Comparison of ENCODE assay signal across 13 mouse cellular contexts in genomic region chr14:16605480-16605879, GRCm38 (mm10).
DNase-seq lines count a peak whose midpoint lies in the region; ATAC-seq and TF ChIP-seq lines count a peak whose summit lies in the region.
"Had no signal": no experiment of that assay in that cellular context is flagged by ENCODE, and none has a peak within 500 bp of the region (broad histone marks: within the 10 kb centered on the region; RNA-seq: fewer than 3 reads in every experiment).

No protein-coding gene starts in this region.

- peaks cover 2% of the 10 kb centered on the region for H3K4me1 ChIP-seq in heart, adult 2 months (ENCODE audit: control insufficient read depth, insufficient read depth, low read length)
- no peaks in the 10 kb centered on the region for H3K4me1 ChIP-seq in midbrain, embryonic 15.5 days
- no peaks in the 10 kb centered on the region for H3K4me1 ChIP-seq in midbrain, embryonic 13.5 days (replicated peaks)

- H3K9me3 ChIP-seq in midbrain, embryonic 15.5 days: no peaks in the 10 kb centered on the region
- no peaks in the 10 kb centered on the region for H3K9me3 ChIP-seq in midbrain, embryonic 13.5 days
- H3K9me3 ChIP-seq: embryonic facial prominence, embryonic 13.5 days had no signal

- ATAC-seq in midbrain, embryonic 15.5 days (replicated peaks): 0 out of 2 replicates have a peak, but pooled peaks have one; percentile 42
- ATAC-seq in midbrain, embryonic 13.5 days: no peak

- TF ChIP-seq CTCF in heart, adult 2 months (IDR thresholded peaks at IDR 0.05): peak; percentile 16; the same call in 1 of the 2 replicates

- H3K79me2 ChIP-seq in heart, adult 2 months (replicated peaks; ENCODE audit: control insufficient read depth, insufficient read depth, low read length): no peaks in the 10 kb centered on the region

- H3K27me3 ChIP-seq in heart, adult 2 months (ENCODE audit: control insufficient read depth, insufficient read depth, low read length): no peaks in the 10 kb centered on the region
- H3K27me3 ChIP-seq in midbrain, embryonic 15.5 days (replicated peaks): no peaks in the 10 kb centered on the region
- no peaks in the 10 kb centered on the region for H3K27me3 ChIP-seq in midbrain, embryonic 13.5 days
- H3K27me3 ChIP-seq: embryonic facial prominence, embryonic 13.5 days had no signal

- H3K9ac ChIP-seq in heart, adult 2 months (ENCODE audit: low read depth, low read length): no peak overlapping the region
- no peak overlapping the region for H3K9ac ChIP-seq in midbrain, embryonic 15.5 days
- H3K9ac ChIP-seq in midbrain, embryonic 13.5 days (replicated peaks): no peak overlapping the region
- H3K9ac ChIP-seq: embryonic facial prominence, embryonic 13.5 days; hindbrain, embryonic 14.5 days had no signal

- no peaks in the 10 kb centered on the region for H3K36me3 ChIP-seq in heart, adult 2 months (ENCODE audit: control insufficient read depth, insufficient read depth, low read length)
- H3K36me3 ChIP-seq in midbrain, embryonic 15.5 days (replicated peaks): no peaks in the 10 kb centered on the region
- H3K36me3 ChIP-seq in midbrain, embryonic 13.5 days: no peaks in the 10 kb centered on the region
- H3K36me3 ChIP-seq: embryonic facial prominence, embryonic 13.5 days had no signal

- no peak for TF ChIP-seq POLR2A in heart, adult 2 months (IDR thresholded peaks at IDR 0.05; ENCODE audit: insufficient read depth, low read depth, low read length)

- intact Hi-C loops in heart, adult 2 months (cut with DNase I): no loop called here

- no peak for DNase-seq in heart, adult 2 months
- no peak for DNase-seq in heart, adult 9 months (ENCODE audit: low spot score in 2 of 2)
- peak; percentile 67 to 70 for DNase-seq in cerebellum, postnatal 36 days
- DNase-seq in retina, postnatal 1 day: peak; percentile 7
- no peak for DNase-seq in T-cell, adult 2 months (ENCODE audit: low spot score)
- DNase-seq in heart, adult 11 months: no peak
- DNase-seq: gastrocnemius, adult 2 months; thymus, adult 2 months had no signal

- H3K27ac ChIP-seq in heart, adult 2 months: no peak overlapping the region
- no peak overlapping the region for H3K27ac ChIP-seq in midbrain, embryonic 15.5 days
- no peak overlapping the region for H3K27ac ChIP-seq in midbrain, embryonic 13.5 days
- H3K27ac ChIP-seq: embryonic facial prominence, embryonic 13.5 days; gastrocnemius, adult 2 months; hindbrain, embryonic 14.5 days had no signal

- no peak overlapping the region for H3K4me2 ChIP-seq in midbrain, embryonic 15.5 days
- no peak overlapping the region for H3K4me2 ChIP-seq in midbrain, embryonic 13.5 days (replicated peaks)
- H3K4me2 ChIP-seq: embryonic facial prominence, embryonic 13.5 days; hindbrain, embryonic 14.5 days had no signal

- no peak overlapping the region for H3K4me3 ChIP-seq in heart, adult 2 months
- no peak overlapping the region for H3K4me3 ChIP-seq in midbrain, embryonic 15.5 days
- H3K4me3 ChIP-seq in midbrain, embryonic 13.5 days (replicated peaks): no peak overlapping the region
- H3K4me3 ChIP-seq: embryonic facial prominence, embryonic 13.5 days; gastrocnemius, adult 2 months; myocyte had no signal

- no peak for TF ChIP-seq EP300 in heart, adult 2 months (IDR thresholded peaks at IDR 0.05; ENCODE audit: insufficient read depth, low read depth, low read length)

Comparison
In these comparisons a context has a peak if more than half of its experiments do, and no peak if none do; other contexts are left out.
1. DNase-seq: peak in cerebellum, postnatal 36 days (2 of 2) and retina, postnatal 1 day (single experiment); none in heart, adult 2 months (0 of 2), heart, adult 9 months (0 of 2), T-cell, adult 2 months (single experiment) and heart, adult 11 months (single experiment).